Mouse (Mus musculus) gastrocnemius, postnatal 4 days (tissue): ENCODE results near the gene Fgfr2. TPM values are rescaled to one million over a fixed set of nuclear protein-coding genes. Genes with fewer than 3 reads are reported as not detected.
A peak's percentile ranks its signal among the peaks of the same experiment; 100 is the strongest.
"Not testable (repeated sequence)": the region's sequence is repeated elsewhere in the genome, so short reads cannot be mapped to it uniquely, and the experiment has no call there.

ENCODE experiments used
- DNase-seq, 2 experiments: peaks; one replicate each; pipeline ENCODE4 v3.0.0; 2021 to 2022; ENCODE audit warnings: low spot score in 2 of 2, mixed read lengths in 2 of 2
- total RNA-seq, 2 experiments: library from RNA; stranded (reverse); gene quantifications; 2 replicates each; pipeline ENCODE4 v1.2.3; 2021

Fgfr2 gene
- total RNA-seq, 2 experiments from 2014 or later = 6.5 to 8.0 TPM

GRCm38 (mm10) chr7:132673931-132674755 is 449.0 kb downstream of the Fgfr2 start:
- peak in 1 of 2 experiments; percentile 75 for DNase-seq

- peak in 1 of 2 experiments; percentile 61 for DNase-seq
Observed at GRCm38 (mm10) chr7:132672481-132672959, 450.6 kb downstream of the Fgfr2 start.

GRCm38 (mm10) chr7:132670863-132671165 is 452.3 kb downstream of the Fgfr2 start:
- peak in 1 of 2 experiments; percentile 44 for DNase-seq

GRCm38 (mm10) chr7:132669999-132670862 is 452.9 kb downstream of the Fgfr2 start:
- no peak for DNase-seq

GRCm38 (mm10) chr7:132668604-132669003 is 454.5 kb downstream of the Fgfr2 start:
- no peak for DNase-seq

GRCm38 (mm10) chr7:132666516-132666915 is 456.6 kb downstream of the Fgfr2 start:
- DNase-seq = no peak

- DNase-seq = no peak
Observed at GRCm38 (mm10) chr7:132665664-132666382, 457.3 kb downstream of the Fgfr2 start.

GRCm38 (mm10) chr7:132664815-132665214 is 458.3 kb downstream of the Fgfr2 start:
- DNase-seq = no peak

- DNase-seq = not testable (repeated sequence)
Observed at GRCm38 (mm10) chr7:132662831-132663230, 460.3 kb downstream of the Fgfr2 start.

GRCm38 (mm10) chr7:132659633-132660032 is 463.5 kb downstream of the Fgfr2 start:
- DNase-seq = no peak

- DNase-seq = no peak
Observed at GRCm38 (mm10) chr7:132658688-132659087, 464.5 kb downstream of the Fgfr2 start.

GRCm38 (mm10) chr7:132658058-132658450 is 465.1 kb downstream of the Fgfr2 start:
- DNase-seq = peak in 1 of 2 experiments; percentile 41

- no peak for DNase-seq
Observed at GRCm38 (mm10) chr7:132657371-132658057, 465.6 kb downstream of the Fgfr2 start.

- DNase-seq = peak; percentile 95 to 96
Observed at GRCm38 (mm10) chr7:132656548-132656947, 466.6 kb downstream of the Fgfr2 start.

- DNase-seq = peak; percentile 77 to 89
Observed at GRCm38 (mm10) chr7:132656075-132656474, 467.1 kb downstream of the Fgfr2 start.

GRCm38 (mm10) chr7:132654412-132654811 is 468.7 kb downstream of the Fgfr2 start:
- DNase-seq = no peak

GRCm38 (mm10) chr7:132646514-132646913 is 476.6 kb downstream of the Fgfr2 start:
- DNase-seq = no peak

GRCm38 (mm10) chr7:132644605-132645279 is 478.4 kb downstream of the Fgfr2 start:
- DNase-seq = no peak

GRCm38 (mm10) chr7:132641606-132642005 is 481.5 kb downstream of the Fgfr2 start:
- DNase-seq = no peak

GRCm38 (mm10) chr7:132640946-132641345 is 482.2 kb downstream of the Fgfr2 start:
- DNase-seq = peak in 1 of 2 experiments; percentile 51
